Mouse (Mus musculus): ENCODE results near the gene Gm28079. TPM values are rescaled to one million over a fixed set of nuclear protein-coding genes. Genes with fewer than 3 reads are reported as not detected.
"Not testable (repeated sequence)": the region's sequence is repeated elsewhere in the genome, so short reads cannot be mapped to it uniquely, and the experiment has no call there.

Gm28079 gene
- polyA plus RNA-seq (2014; fragmentation: Nextera tagmentation; extraction: Ambion mirVana): not detected in 2 replicates

DNA sequence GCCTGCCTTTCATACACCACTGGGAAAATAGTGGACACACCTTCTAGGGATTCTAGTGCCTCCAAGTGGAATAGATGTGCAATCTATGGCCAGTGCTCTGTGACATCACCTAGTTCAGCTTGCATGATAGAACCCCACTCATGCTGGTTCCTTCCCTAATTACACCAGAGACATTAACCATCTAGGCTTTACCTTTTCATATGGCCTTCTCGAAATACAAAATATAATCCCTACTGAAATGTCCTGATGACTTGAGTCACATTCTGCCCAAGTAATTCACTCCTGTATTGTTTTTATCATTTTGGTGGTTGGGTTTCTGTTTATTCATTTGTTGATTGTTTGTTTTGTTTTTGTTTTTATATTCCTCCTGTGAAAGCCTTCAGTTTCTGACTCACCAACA, at the start of gene Gm28079:
Gene Gm28079, minus strand, starts transcription at position 101 of the 400 bp plus-strand sequence.
- H3K4me1 ChIP-seq (replicated peaks; ENCODE audit: control insufficient read depth, insufficient read depth, low read length); DNase-seq (ENCODE audit: low spot score); H3K4me3 ChIP-seq (ENCODE audit: low read depth, low read length); H3K27ac ChIP-seq (ENCODE audit: low read depth); H3K27me3 ChIP-seq (replicated peaks; ENCODE audit: control insufficient read depth, insufficient read depth, low read length); ATAC-seq (replicated peaks; ENCODE audit: low FRiP score, low TSS enrichment, low read depth); H3K9ac ChIP-seq (ENCODE audit: low read length); H3K4me2 ChIP-seq (ENCODE audit: low read length); H3K36me3 ChIP-seq (ENCODE audit: control insufficient read depth, insufficient read depth, low read length); H3K9me3 ChIP-seq (ENCODE audit: control insufficient read depth, low read length): not testable (repeated sequence)
- WGBS: no CpG with 5 or more reads among the region's 1 CpGs
